Mouse (Mus musculus) neural tube, postnatal 0 days (tissue): Measurements from ENCODE around the gene 4930404H24Rik. TPM values are rescaled to one million over a fixed set of nuclear protein-coding genes. Genes with fewer than 3 reads are reported as not detected.

Experiments used
- polyA plus RNA-seq: library from polyadenylated mRNA; unstranded; fragments of >200 nt; fragmentation: Nextera tagmentation; extraction: Ambion mirVana; gene quantifications from 2 replicates; pipeline ENCODE4 v1.2.1, GENCODE M21; 2015

4930404H24Rik gene
- polyA plus RNA-seq, result not detected in 2 replicates

GRCm38 (mm10) chr2:153492573-153493392 lies at the start of gene 4930404H24Rik:
Gene 4930404H24Rik (plus strand): TSS chr2:153492790.

GRCm38 (mm10) chr2:153529931-153530766 lies 37.6 kb downstream of the 4930404H24Rik start, which contains the start of gene Nol4l:
Gene Nol4l (minus strand): TSS chr2:153529971.

Other genes with a start within 250 kb of the 4930404H24Rik start
- gene Kif3b, start 201.4 kb upstream of the 4930404H24Rik start, polyA plus RNA-seq, result 15.7 and 18.5 TPM in 2 replicates
- 12.0 and 12.6 TPM in 2 replicates for gene Asxl1, start 147.0 kb upstream of the 4930404H24Rik start, polyA plus RNA-seq
- gene Nol4l, start 37.2 kb downstream of the 4930404H24Rik start, polyA plus RNA-seq, result 21.1 and 23.4 TPM in 2 replicates
- 91.5 and 91.6 TPM in 2 replicates for gene Commd7, start 140.0 kb downstream of the 4930404H24Rik start, polyA plus RNA-seq
- gene Dnmt3b, start 156.7 kb downstream of the 4930404H24Rik start, polyA plus RNA-seq, result 1.3 and 1.8 TPM in 2 replicates
- 0.06 TPM in 1 of 2 replicates, not detected in the other for gene Dnmt3c, start 203.9 kb downstream of the 4930404H24Rik start, polyA plus RNA-seq
- 246 and 263 TPM in 2 replicates for gene Mapre1, start 248.5 kb downstream of the 4930404H24Rik start, polyA plus RNA-seq